Mouse (Mus musculus) CD4-positive, CD25-positive, alpha-beta regulatory T cell, adult 4 months (primary cell): ENCODE data around the gene Gm9508. TPM values are rescaled to one million over a fixed set of nuclear protein-coding genes. Genes with fewer than 3 reads are reported as not detected.
A peak's percentile ranks its signal among the peaks of the same experiment; 100 is the strongest.
"Not testable (repeated sequence)": the region's sequence is repeated elsewhere in the genome, so short reads cannot be mapped to it uniquely, and the experiment has no call there.

ENCODE experiments used
- ATAC-seq: one replicate; pipeline ENCODE4 v1.8.0; 2017
- polyA plus RNA-seq, 2 experiments: library from polyadenylated mRNA; unstranded; fragments of 100-300 nt; shearing (Covaris generic); gene quantifications; one replicate each; pipeline ENCODE4 v1.2.1; 2017

Gene Gm9508
- not detected for polyA plus RNA-seq

- ATAC-seq, result no peak
These were observed at the start of gene Gm9508 for GRCm38 (mm10) chr10:77697133-77697532. TSS of gene Gm9508 (minus strand) at chr10:77697233.

GRCm38 (mm10) chr10:77741924-77742688 is 45.1 kb upstream of the Gm9508 start, which contains the start of gene Gm18596:
TSS of gene Gm18596 (minus strand) at chr10:77742638.
- ATAC-seq, result not testable (repeated sequence)

- no peak for ATAC-seq
These were observed 41.9 kb upstream of the Gm9508 start for GRCm38 (mm10) chr10:77738929-77739328.

GRCm38 (mm10) chr10:77735928-77736327 is 38.9 kb upstream of the Gm9508 start:
- no peak for ATAC-seq

GRCm38 (mm10) chr10:77729241-77729640 is 32.2 kb upstream of the Gm9508 start:
- ATAC-seq, result no peak

GRCm38 (mm10) chr10:77728280-77728679 is 31.2 kb upstream of the Gm9508 start:
- no peak for ATAC-seq

- ATAC-seq, result no peak
These were observed 29.2 kb upstream of the Gm9508 start, which contains the start of gene Gm10100 for GRCm38 (mm10) chr10:77726186-77726585. TSS of gene Gm10100 (plus strand) at chr10:77726486.

- no peak for ATAC-seq
These were observed 27.8 kb upstream of the Gm9508 start for GRCm38 (mm10) chr10:77724855-77725254.

GRCm38 (mm10) chr10:77720299-77720698 is 23.3 kb upstream of the Gm9508 start, which contains the start of gene Krtap12-1:
TSS of gene Krtap12-1 (plus strand) at chr10:77720599.
- not testable (repeated sequence) for ATAC-seq

- no peak for ATAC-seq
These were observed 18.5 kb upstream of the Gm9508 start, which contains the start of gene Gm10142 for GRCm38 (mm10) chr10:77715507-77715906. TSS of gene Gm10142 (plus strand) at chr10:77715807.

GRCm38 (mm10) chr10:77713734-77714133 is 16.7 kb upstream of the Gm9508 start:
- ATAC-seq, result no peak

GRCm38 (mm10) chr10:77711157-77711556 is 14.1 kb upstream of the Gm9508 start, which contains the start of gene Gm10024:
TSS of gene Gm10024 (plus strand) at chr10:77711457.
- not testable (repeated sequence) for ATAC-seq

GRCm38 (mm10) chr10:77709831-77710230 is 12.8 kb upstream of the Gm9508 start:
- no peak for ATAC-seq

- no peak for ATAC-seq
These were observed 9.3 kb upstream of the Gm9508 start, which contains the start of gene Gm10272 for GRCm38 (mm10) chr10:77706326-77706725. TSS of gene Gm10272 (plus strand) at chr10:77706626.

- not testable (repeated sequence) for ATAC-seq
These were observed 6.7 kb downstream of the Gm9508 start, which contains the start of gene Gm19402 for GRCm38 (mm10) chr10:77690356-77690807. TSS of gene Gm19402 (minus strand) at chr10:77690757.

- no peak for ATAC-seq
These were observed 10.0 kb downstream of the Gm9508 start for GRCm38 (mm10) chr10:77687021-77687420.

- no peak for ATAC-seq
These were observed 11.0 kb downstream of the Gm9508 start, which contains the start of gene Tspear for GRCm38 (mm10) chr10:77685895-77686664. TSS of gene Tspear (plus strand) at chr10:77686569.

GRCm38 (mm10) chr10:77684181-77684580 is 12.9 kb downstream of the Gm9508 start:
- ATAC-seq, result no peak

GRCm38 (mm10) chr10:77682994-77683393 is 14.0 kb downstream of the Gm9508 start:
- no peak for ATAC-seq

GRCm38 (mm10) chr10:77677562-77677961 is 19.5 kb downstream of the Gm9508 start:
- ATAC-seq, result peak; percentile 57

- no peak for ATAC-seq
These were observed 23.3 kb downstream of the Gm9508 start for GRCm38 (mm10) chr10:77673765-77674164.

- ATAC-seq, result no peak
These were observed 25.5 kb downstream of the Gm9508 start for GRCm38 (mm10) chr10:77671519-77671918.

GRCm38 (mm10) chr10:77670710-77671109 is 26.3 kb downstream of the Gm9508 start:
- ATAC-seq, result no peak
